Mouse (Mus musculus) CH12.LX (cell line): ENCODE results near the gene Inpp5a. TPM values are rescaled to one million over a fixed set of nuclear protein-coding genes. Genes with fewer than 3 reads are reported as not detected.

ENCODE experiments used
- DNase-seq: peaks from one replicate; pipeline ENCODE4 v3.0.0-alpha.2; 2013; ENCODE audit errors: extremely low read depth
- H3K27ac ChIP-seq: 2 replicates; pipeline ENCODE4 v1.5.1; 2012; ENCODE audit warnings: low read depth, mild to moderate bottlenecking, control low read depth, moderate library complexity; ENCODE audit not compliant: insufficient read depth
- H3K27me3 ChIP-seq: replicated peaks from 2 replicates; pipeline ENCODE3; 2012; ENCODE audit warnings: inconsistent platforms
- H3K36me3 ChIP-seq, 2 experiments: replicated peaks in 1 of 2; 2 replicates each; pipeline versions ENCODE3 to v1.6.1; 2012; ENCODE audit warnings: inconsistent platforms in 1 of 2, low read length in 1 of 2, mild to moderate bottlenecking in 1 of 2, mixed read lengths in 1 of 2, moderate library complexity in 1 of 2; ENCODE audit not compliant: control insufficient read depth in 1 of 2, insufficient read depth in 1 of 2
- H3K4me1 ChIP-seq, 2 experiments: 2 replicates each; pipeline ENCODE4 v1.6.1; 2012; ENCODE audit warnings: inconsistent platforms in 1 of 2, moderate library complexity in 1 of 2; ENCODE audit not compliant: insufficient read depth in 2 of 2, control insufficient read depth in 1 of 2
- H3K4me2 ChIP-seq: 2 replicates; pipeline ENCODE4 v1.6.1; 2012; ENCODE audit warnings: low read depth, mild to moderate bottlenecking, control low read depth; ENCODE audit not compliant: poor library complexity, insufficient read depth, severe bottlenecking
- H3K4me3 ChIP-seq, 3 experiments: fragments of 150-350 bp in 1 of 3; sonication (generic) in 1 of 3; replicated peaks in 1 of 3; 2 replicates each; pipeline versions ENCODE3 to v1.5.1; 2011 to 2012; ENCODE audit warnings: low read depth in 2 of 3, low read length in 2 of 3, mild to moderate bottlenecking in 2 of 3, moderate library complexity in 2 of 3, control low read depth in 1 of 3, improper control_type of control experiment in 1 of 3, inconsistent platforms in 1 of 3, mixed read lengths in 1 of 3; ENCODE audit not compliant: poor library complexity in 1 of 3
- H3K79me2 ChIP-seq: replicated peaks from 2 replicates; pipeline ENCODE4 v1.6.1; 2012; ENCODE audit warnings: mild to moderate bottlenecking, moderate library complexity; ENCODE audit not compliant: control insufficient read depth, poor library complexity, insufficient read depth, severe bottlenecking; ENCODE audit errors: extremely low read depth
- H3K9ac ChIP-seq: 2 replicates; pipeline ENCODE4 v1.6.1; 2012; ENCODE audit warnings: low read depth, mild to moderate bottlenecking, control low read depth, moderate library complexity; ENCODE audit not compliant: insufficient read depth
- H3K9me3 ChIP-seq: replicated peaks from 2 replicates; pipeline ENCODE3; 2012; ENCODE audit warnings: low read length, inconsistent platforms, mixed read lengths
- BHLHE40 ChIP-seq: IDR thresholded peaks from 2 replicates; pipeline ENCODE4 v1.6.1; 2011; ENCODE audit warnings: mild to moderate bottlenecking, low read depth, low read length, improper control_type of control experiment
- CHD1 ChIP-seq: IDR thresholded peaks from 2 replicates; pipeline ENCODE4 v1.6.1; 2012; ENCODE audit warnings: low read depth, low read length, improper control_type of control experiment, inconsistent platforms
- CTCF ChIP-seq, 2 experiments: IDR thresholded peaks in 1 of 2; conservative IDR thresholded peaks in 1 of 2; 2 replicates each; pipeline ENCODE4 v1.5.1; 2011 to 2012; ENCODE audit warnings: low read depth in 2 of 2, low read length in 2 of 2, improper control_type of control experiment in 1 of 2, inconsistent platforms in 1 of 2, mild to moderate bottlenecking in 1 of 2, moderate library complexity in 1 of 2
- HCFC1 ChIP-seq: IDR thresholded peaks from 2 replicates; pipeline ENCODE4 v1.6.1; 2012; ENCODE audit warnings: low read depth, mild to moderate bottlenecking, inconsistent platforms, low read length, improper control_type of control experiment
- IRF4 ChIP-seq: IDR thresholded peaks from 2 replicates; pipeline ENCODE4 v1.6.1; 2014; ENCODE audit warnings: low read depth, mild to moderate bottlenecking, inconsistent platforms, low read length, improper control_type of control experiment
- JUN ChIP-seq: IDR thresholded peaks from 2 replicates; pipeline ENCODE4 v1.6.1; 2011; ENCODE audit warnings: low read depth, mild to moderate bottlenecking, low read length, improper control_type of control experiment, moderate library complexity; ENCODE audit not compliant: insufficient read depth
- MAFK ChIP-seq: IDR thresholded peaks from 2 replicates; pipeline ENCODE4 v1.6.1; 2011; ENCODE audit warnings: low read length, improper control_type of control experiment; ENCODE audit not compliant: insufficient replicate concordance
- MAZ ChIP-seq: IDR thresholded peaks from 2 replicates; pipeline ENCODE4 v1.6.1; 2012; ENCODE audit warnings: low read depth, mild to moderate bottlenecking, inconsistent platforms, low read length, improper control_type of control experiment, moderate library complexity
- MEF2A ChIP-seq: IDR thresholded peaks from 2 replicates; pipeline ENCODE4 v1.6.1; 2014; ENCODE audit warnings: low read depth, mild to moderate bottlenecking, inconsistent platforms, low read length, improper control_type of control experiment, borderline replicate concordance
- MYC ChIP-seq: IDR thresholded peaks from 2 replicates; pipeline ENCODE4 v1.6.1; 2011; ENCODE audit warnings: low read depth, mild to moderate bottlenecking, improper control_type of control experiment, low read length
- NELFE ChIP-seq: IDR thresholded peaks from 2 replicates; pipeline ENCODE4 v1.6.1; 2011; ENCODE audit warnings: low read depth, low read length, improper control_type of control experiment
- NRF1 ChIP-seq: IDR thresholded peaks from 2 replicates; pipeline ENCODE4 v1.6.1; 2014; ENCODE audit warnings: low read depth, mild to moderate bottlenecking, inconsistent platforms, low read length, improper control_type of control experiment, moderate library complexity
- PAX5 ChIP-seq: IDR thresholded peaks from 2 replicates; pipeline ENCODE4 v1.6.1; 2012; ENCODE audit warnings: low read length, inconsistent platforms, mixed read lengths
- TBP ChIP-seq: conservative IDR thresholded peaks from 2 replicates; pipeline ENCODE4 v1.6.1; 2011; ENCODE audit warnings: low read depth, low read length, improper control_type of control experiment
- TCF12 ChIP-seq: IDR thresholded peaks from 2 replicates; pipeline ENCODE4 v1.6.1; 2014; ENCODE audit warnings: low read depth, mild to moderate bottlenecking, inconsistent platforms, low read length, improper control_type of control experiment
- USF1 ChIP-seq: IDR thresholded peaks from 2 replicates; pipeline ENCODE4 v1.6.1; 2014; ENCODE audit warnings: low read depth, mild to moderate bottlenecking, inconsistent platforms, low read length, improper control_type of control experiment
- dilution Hi-C: fragments of 300-500 bp; cut with MboI; formaldehyde crosslinking; loops from 2 replicates; pipeline ENCODE4 v1.14.3; 2020; ENCODE audit warnings: low sequenced_read_pairs; ENCODE audit not compliant: extremely low pct_unique_long_range_greater_than_20kb, extremely low pct_ligation_motif_present
- in situ Hi-C: fragments of 300-500 bp; cut with MboI; formaldehyde crosslinking; loops from 3 replicates; pipeline ENCODE4 v1.14.3; 2019; ENCODE audit warnings: low sequenced_read_pairs, low pct_ligation_motif_present, low pct_unique_long_range_greater_than_20kb, mixed read lengths
- polyA plus RNA-seq: library from polyadenylated mRNA; unstranded; fragments of >175 nt; gene quantifications from 2 replicates; pipeline ENCODE4 v1.2.1, GENCODE M21; 2012; ENCODE audit warnings: low read depth; ENCODE audit not compliant: insufficient read length
- total RNA-seq, 2 experiments: library from RNA; depleted of rRNA; stranded (reverse); fragments of 300-350 nt in 1 of 2; fragments of >200 nt in 1 of 2; gene quantifications; 2 replicates each; pipeline ENCODE4 v1.2.3; 2012 to 2014

The Inpp5a gene
- total and polyA plus RNA-seq, 3 experiments, result 1.7 to 5.4 (median 3.0) TPM

DNA sequence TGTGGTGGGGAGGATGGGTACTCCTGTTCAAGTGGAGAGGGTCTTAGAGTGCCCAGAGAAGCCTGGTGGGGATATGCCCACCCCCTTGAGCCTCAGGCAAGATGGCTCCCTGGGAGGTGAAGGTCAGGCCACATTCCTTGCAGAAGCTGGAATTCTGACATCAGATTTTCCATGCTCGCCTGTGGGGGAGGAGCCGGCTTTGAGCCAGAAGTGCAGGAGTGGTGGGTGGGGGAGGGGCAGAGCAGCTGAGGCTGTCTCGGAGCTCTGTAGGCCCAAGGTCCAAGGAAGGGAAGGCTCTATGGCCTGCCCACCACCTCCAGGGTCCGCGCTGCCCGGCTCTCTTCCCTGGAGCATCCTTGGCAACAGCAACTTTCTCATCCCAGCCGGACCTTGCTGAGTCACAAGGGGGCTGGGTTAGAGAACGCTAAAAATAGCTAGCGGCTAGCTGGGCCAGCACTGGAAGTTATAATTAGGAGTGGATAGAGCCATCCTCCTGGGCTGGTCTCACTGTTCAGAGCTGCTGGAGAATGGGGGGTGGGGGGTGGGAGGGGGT, 24.8 kb upstream of the Inpp5a start:
- peaks cover 6 to 22% of the 10 kb centered on the region in 2 experiments; a peak in 2 of 4 replicates for H3K4me1 ChIP-seq
- no peak for DNase-seq
- dilution Hi-C loops, result no loop called here

DNA sequence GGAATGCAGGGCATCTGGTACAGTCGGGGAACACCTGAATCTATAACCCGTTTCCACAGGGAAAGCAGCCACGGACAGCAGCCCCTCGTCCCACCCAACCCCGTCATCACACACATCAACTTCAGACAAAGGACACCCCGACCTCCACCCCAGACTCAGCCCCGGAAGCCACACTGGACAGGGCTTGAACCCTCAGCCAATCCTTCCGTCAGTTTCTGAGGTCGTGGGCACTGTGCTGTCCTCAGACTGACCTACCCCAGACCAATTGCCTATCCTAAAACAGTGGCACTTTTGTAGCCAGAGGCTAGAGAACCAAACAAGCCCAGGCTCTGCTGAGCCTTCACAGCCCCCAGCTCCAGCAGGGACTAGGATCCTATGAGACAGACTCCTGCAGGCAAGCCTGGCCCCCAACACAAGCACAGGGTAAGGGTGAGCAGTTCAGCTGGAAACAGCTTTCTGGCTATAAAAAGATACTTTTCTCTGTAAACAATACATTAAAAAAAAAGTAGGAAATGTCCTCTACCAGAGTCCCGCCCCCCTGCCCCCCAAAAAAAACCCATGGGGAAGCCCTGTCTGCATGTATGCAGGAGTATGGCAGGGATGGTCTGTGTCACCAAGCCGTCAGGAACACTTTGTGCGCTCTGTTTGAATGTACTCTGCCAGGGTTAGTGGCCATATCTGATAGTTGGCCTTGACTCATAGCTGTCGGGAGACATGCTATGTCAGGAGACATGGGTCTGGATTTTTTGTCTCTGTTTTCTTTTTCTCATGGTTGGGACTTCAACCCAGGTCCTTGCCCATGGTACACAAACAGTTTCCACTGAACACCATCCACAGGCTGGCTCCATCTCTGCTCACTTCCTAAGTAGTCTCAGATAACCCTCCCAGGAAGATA, 23.7 kb upstream of the Inpp5a start:
- Histone ChIP-seq H3K27ac (no peak overlapping the region), H3K27me3 (no peaks in the 10 kb centered on the region), H3K4me3 (no peak overlapping the region), H3K36me3 (no peaks in the 10 kb centered on the region), H3K9ac (no peak overlapping the region), H3K4me2 (no peak overlapping the region), H3K4me1 (peaks cover 6 to 22% of the 10 kb centered on the region in 2 experiments; a peak in 2 of 4 replicates), H3K79me2 (no peaks in the 10 kb centered on the region), H3K9me3 (no peaks in the 10 kb centered on the region)
- in situ Hi-C loops (no loop called here), dilution Hi-C loops (no loop called here)
- no peak for TF ChIP-seq MAZ
- no peak for TF ChIP-seq HCFC1
- no peak for TF ChIP-seq BHLHE40
- no peak for TF ChIP-seq MYC
- TF ChIP-seq USF1, result no peak
- no peak for TF ChIP-seq JUN
- TF ChIP-seq MEF2A, result no peak
- no peak for TF ChIP-seq TBP
- DNase-seq, result no peak

More for the DNA sequence above, 24.8 kb upstream of the Inpp5a start:
- Histone ChIP-seq H3K79me2 (no peaks in the 10 kb centered on the region), H3K4me3 (no peak overlapping the region), H3K9ac (no peak overlapping the region), H3K36me3 (no peaks in the 10 kb centered on the region), H3K27ac (no peak overlapping the region), H3K27me3 (no peaks in the 10 kb centered on the region), H3K4me2 (no peak overlapping the region)
- in situ Hi-C loops, result no loop called here
- TF ChIP-seq NELFE (no peak), NRF1 (no peak), MAFK (no peak), USF1 (no peak), TCF12 (no peak), PAX5 (no peak), IRF4 (no peak), MEF2A (no peak), BHLHE40 (no peak), MYC (no peak), CHD1 (no peak), CTCF (conservative IDR thresholded peaks at IDR 0.05 in 1 of 2, IDR thresholded peaks at IDR 0.05 in 1 of 2; ENCODE audit: low read depth in 2 of 2, low read length in 2 of 2) (no peak)
- TF ChIP-seq, all 38 proteins: peak for 0
- H3K9me3 ChIP-seq, result no peaks in the 10 kb centered on the region
